Mouse (Mus musculus): ENCODE results near the gene Gfer.

The Gfer gene

DNA sequence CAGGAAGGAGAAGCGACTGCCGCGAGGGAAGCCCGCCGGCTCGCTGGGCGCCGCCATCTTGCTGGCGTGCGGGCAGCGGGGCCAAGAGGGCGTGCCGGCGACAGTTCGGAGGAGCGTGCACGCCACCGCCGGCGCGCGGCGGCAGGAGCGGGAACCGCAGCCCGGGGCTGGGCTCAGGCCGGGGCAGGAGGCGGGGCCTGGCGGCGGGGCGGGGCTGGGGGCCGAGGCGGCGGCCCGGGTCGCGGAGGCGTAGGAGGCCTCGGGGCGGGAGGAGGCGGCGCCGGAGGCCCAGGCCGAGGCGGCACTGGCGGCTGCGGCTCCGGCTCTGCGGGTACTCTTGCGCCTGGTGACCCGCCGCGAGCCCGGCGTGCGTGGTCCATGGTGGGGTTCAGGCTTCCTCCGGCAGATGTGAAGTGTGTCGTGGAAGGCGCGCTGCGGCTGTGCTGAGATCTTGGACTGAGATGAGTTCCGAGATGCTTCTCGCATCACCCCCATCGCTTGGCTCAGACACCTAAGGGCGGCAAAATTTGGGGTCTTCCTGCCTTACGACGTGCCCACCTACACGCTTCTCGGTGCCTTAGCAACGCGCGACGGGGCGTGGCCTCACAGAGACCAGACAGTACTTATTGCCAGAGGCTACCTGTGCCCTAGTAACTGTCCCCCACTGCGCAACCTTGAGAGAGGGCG is at the start of gene Gfer, which contains the start of gene Noxo1:
Gene Gfer, minus strand, starts transcription at position 146 of the 687 bp plus-strand sequence.
Gene Noxo1, plus strand, starts transcription at position 224 of the 687 bp plus-strand sequence.
- DNase-seq (ENCODE audit: low read depth, low spot score) = peak; percentile 80

DNA sequence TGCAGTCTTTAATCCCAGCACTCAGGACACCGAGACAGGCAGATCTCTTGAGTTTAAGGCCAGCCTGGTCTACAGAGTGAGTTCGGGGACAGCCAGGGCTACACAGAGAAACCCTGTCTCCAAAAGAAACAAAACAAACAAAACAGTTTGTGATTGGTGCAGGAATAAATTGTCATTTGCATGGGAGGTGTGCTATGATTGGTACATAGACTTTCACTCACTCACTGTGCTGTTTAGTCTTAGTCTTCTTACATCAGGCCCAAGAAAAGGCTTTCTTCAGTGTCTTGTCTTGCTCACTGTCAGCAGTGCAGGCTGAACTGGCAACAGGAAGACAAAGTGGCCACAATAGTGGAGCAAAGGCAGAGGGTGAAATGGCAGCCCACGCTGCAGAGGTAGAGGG is 48.4 kb upstream of the Gfer start:
- no peak for DNase-seq (ENCODE audit: low read depth, low spot score)

DNA sequence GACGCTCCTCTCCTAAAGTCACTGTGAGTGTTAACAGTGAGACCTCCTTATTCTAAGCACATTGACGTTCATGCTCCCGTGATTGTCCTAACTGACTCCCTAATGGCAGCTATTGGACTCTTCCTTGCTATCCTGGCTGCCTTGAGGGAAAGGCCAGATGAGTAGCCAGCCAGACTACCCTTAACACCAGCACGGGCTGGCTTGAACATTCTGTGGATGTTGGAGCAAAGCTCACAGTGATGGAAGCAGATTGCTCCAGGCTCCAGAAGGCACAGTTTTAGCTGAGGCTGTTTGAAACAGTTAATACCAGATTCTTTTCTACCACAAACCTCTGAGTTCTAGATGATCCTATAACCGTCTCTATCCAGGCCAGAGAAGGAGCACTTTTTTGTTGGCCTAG is 47.9 kb upstream of the Gfer start:
- DNase-seq (ENCODE audit: low read depth, low spot score) = no peak

DNA sequence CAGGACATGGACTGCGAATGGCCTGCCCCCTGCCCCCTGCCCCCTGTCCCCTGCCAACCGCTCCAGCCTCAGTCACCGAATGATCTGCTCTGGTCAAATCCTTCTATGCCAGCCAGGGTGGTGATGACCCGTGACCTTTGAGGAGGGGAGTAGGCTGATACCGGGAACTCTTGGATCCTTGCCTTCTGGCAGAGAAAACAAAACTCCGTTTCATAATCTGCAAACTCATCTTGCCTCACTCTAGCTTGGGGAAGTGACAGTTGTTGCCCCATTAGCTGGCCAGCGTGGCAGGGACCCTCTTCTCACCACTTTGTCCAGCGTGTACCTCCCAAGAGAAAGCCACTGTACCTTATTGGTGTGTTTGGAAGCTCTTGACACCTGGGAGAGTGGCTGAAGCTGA is 46.4 kb upstream of the Gfer start:
- DNase-seq (ENCODE audit: low read depth, low spot score) = no peak

DNA sequence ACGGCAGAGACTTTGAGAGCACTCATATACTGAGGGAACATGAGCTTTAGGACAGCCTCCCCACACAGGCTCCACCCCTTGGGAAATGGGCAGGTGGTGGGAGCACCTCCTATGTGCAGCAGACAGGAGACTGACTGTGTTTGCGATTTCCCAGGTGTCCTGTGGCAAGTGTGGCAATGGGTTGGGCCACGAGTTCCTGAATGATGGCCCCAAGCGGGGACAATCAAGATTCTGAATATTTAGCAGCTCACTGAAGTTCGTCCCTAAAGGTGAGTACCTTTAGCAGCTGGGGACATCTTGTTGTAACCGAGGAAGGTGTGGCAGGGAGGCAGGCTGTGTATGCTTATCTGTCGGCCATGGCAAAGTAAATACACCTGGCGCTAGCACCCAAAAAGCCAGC is 44.0 kb upstream of the Gfer start:
- DNase-seq (ENCODE audit: low read depth, low spot score) = no peak

DNA sequence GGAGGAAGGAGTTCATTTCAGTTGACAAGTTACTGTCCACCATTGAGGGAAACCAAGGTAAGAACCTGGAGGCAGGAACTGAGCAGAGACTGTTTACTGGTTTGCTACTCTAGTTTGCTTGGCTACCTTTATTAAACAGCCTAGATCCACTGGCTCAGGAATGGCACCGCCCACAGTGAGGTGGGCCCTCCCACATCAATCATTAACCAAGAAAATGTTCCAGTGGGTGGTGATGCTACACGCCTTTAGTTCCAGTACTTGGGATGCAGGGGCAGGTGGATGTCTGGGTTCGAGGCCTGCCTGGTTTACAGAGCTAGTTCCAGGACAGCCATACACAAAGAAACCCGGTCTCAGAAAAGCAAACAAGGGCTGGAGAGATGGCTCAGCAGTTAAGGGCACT is 42.3 kb upstream of the Gfer start:
- DNase-seq (ENCODE audit: low read depth, low spot score) = no peak

DNA sequence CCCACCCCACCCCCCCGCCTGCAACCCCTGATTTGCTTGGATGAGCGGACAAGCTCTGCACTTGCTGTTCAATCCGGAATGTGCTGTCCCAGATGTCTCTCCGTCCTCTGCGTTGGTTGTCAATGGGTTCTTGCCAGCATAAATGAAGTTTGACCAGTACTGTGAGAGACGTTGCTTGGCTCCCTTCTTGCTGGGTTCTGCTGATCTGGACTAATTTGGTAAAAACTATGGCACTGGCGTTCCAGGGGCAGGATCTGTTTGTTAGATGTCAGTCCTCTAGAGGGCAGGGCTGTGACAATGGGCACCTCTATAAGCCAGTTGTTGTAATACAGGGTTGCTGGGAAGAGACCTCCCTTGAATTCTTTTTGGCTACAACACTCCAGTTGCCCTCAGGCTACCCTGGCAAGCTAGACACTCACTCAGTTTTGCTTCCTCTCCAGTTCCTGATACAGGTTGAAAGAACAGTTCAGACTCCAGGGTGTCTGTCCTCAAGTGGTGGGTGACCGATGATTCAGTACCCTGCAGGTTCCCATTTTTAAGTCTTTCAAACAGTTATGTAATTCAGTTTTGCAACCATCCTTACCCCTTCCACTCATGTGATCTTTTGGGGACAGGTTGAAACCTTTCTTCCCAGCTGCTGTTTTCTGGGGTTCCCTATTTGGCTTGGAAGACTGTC is 41.3 kb upstream of the Gfer start:
- DNase-seq (ENCODE audit: low read depth, low spot score) = no peak

DNA sequence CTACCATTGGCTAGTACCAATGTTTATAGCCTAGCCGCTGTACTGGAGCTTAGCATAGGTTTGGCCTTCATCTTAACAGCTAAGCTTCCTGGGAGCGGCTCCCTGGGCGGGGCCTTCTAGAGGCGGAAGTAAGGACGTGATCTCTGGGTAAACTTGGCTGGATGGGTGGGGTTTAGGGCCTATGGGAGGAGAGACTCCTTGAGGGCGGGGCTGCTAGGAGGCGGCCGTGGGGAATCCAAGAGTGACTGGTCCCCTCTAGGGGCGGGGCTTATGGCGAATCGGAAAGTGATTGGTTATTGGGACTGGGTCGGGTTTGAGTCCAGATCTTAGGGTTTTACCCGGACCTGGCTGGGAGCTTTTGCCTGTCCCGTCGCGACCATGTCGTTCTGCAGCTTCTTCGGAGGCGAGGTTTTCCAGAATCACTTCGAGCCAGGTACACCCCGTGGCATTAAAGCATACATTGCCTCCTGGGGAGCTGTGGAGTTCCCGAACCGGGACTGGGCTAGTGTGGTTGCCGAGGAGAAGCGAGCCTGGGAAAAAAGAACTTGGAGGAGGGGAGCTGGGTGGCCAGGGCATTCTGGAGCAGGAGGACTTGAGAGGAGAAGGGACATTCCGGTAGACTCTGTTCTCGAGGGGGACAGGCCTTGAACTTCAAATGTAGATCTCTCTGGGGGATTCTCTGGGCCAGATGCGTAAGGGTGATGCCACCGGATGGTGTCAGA is 40.5 kb upstream of the Gfer start, which contains the start of gene Msrb1:
Gene Msrb1, plus strand, starts transcription at position 313 of the 722 bp plus-strand sequence.
- peak; percentile 92 for DNase-seq (ENCODE audit: low read depth, low spot score)

DNA sequence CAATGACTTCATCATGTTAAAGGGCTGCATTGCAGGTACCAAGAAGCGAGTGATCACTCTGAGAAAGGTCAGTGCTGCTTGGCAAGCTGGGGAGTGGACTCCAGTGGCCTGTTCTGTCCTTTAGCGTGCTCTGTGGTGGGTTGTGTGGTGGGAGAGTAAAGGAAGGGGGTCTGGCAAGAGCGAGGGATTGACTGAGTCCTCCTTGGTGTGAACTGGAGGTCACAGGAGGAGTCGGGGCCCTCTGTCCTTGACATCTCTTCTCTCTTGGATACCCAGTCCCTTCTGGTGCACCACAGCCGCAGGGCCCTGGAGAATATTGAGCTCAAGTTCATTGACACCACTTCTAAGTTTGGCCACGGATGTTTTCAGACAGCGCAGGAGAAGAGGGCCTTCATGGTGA is 39.5 kb upstream of the Gfer start:
- DNase-seq (ENCODE audit: low read depth, low spot score) = no peak

DNA sequence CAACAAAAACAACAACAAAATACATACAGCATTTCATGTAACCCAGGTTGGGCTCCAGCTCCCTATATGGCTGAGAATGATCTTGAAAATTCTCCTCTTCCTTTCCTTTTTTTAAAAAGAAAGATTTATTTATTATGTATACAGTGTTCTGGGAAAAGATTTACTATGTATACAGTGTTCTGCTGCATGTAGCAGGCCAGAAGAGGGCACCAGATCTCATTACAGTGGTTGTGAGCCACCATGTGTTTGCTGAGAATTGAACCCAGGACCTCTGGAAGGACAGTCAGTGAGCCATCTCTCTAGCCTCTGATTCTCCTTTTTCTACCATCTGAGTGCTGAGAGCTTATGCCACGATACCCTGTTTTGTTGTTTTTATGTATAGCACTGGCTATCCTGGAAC is 38.6 kb upstream of the Gfer start:
- no peak for DNase-seq (ENCODE audit: low read depth, low spot score)

DNA sequence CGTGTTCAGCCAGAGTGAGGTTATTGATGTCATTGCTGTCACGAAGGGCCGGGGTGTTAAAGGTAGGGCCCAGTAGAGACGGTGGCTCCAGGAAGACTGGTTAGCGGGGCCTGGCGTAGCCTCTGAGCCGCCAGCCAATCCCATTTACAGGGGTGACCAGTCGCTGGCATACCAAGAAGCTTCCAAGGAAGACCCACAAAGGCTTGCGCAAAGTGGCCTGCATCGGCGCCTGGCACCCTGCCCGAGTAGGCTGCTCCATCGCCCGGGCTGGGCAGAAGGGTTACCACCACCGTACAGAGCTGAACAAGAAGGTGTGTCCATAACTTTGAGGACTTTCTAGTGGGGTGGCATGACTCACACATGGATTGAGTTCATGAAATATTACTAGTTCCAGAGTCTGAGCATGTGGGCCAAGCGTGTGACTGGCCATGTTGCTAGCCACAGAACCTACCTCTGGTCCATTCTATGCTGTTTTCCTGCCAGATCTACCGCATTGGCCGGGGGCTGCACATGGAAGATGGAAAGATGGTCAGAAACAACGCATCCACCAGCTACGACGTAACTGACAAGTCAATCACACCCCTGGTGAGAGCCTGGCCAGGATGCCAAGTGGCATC is 37.6 kb upstream of the Gfer start:
- no peak for DNase-seq (ENCODE audit: low read depth, low spot score)

DNA sequence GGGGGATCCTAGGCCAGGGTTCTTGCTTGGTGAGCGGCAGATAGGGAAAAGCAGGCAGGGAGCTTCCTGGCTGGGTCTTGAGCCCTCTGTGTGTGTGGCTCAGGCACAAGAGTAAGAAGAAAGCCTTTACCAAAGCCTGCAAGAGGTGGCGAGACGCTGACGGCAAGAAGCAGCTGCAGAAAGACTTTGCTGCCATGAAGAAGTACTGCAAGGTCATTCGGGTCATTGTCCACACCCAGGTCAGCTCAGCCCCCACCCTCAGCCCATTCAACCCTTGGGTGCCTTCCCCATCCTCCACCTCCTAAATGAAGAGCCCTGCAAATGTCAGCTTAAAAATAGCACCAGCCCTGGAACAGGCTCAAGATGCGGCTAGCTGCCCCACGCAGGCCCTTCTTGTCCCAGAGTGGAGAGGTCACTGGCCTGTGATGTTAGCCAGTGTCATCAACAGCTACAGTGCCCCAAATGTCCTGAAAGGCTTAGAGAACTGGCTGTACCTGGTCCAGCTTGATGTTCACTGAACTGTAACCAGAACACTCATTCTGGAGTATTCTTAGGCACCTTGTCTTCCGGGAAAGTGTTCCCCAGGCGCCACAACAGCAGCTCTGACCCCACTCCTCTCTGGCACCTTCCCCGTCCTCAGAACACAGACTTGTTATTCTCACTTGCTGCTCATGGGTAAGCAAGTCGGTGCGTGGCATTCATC is 36.4 kb upstream of the Gfer start:
- DNase-seq (ENCODE audit: low read depth, low spot score) = no peak

DNA sequence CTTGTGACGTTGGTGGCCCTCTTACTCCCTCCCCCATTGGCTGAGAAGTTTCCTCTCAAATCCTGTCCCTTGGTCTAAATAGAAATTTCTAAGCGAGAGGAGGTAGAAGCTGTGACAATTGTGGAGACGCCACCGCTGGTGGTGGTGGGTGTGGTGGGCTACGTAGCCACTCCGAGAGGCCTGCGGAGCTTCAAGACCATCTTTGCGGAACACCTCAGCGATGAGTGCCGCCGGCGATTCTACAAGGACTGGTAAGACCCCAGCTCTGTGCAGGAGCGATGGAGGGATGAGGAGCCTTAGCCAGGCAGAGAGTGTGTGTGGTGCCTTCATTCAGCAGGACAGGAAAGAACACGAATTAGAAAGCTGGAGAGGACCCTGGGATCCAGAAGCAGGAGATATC is 34.8 kb upstream of the Gfer start:
- no peak for DNase-seq (ENCODE audit: low read depth, low spot score)

DNA sequence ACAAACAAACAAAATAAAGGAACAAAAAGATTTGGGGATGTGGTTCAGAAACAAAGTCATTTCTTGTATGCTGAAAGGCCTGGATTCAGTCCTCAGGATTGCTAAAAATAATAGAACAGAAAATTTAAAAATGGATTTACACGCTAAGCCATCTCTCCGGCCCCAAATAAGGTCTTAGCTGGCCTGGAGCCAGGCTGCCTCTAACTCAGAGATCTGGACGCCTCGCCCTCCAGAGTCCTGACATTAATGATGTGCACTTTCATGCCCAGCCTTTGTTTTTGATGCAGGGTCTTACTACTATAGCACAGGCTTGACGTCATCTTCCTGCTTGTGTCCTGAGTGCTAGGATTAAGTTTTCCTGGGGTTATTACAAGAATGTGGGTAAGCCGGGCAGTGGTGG is 33.1 kb upstream of the Gfer start:
- DNase-seq (ENCODE audit: low read depth, low spot score) = no peak

DNA sequence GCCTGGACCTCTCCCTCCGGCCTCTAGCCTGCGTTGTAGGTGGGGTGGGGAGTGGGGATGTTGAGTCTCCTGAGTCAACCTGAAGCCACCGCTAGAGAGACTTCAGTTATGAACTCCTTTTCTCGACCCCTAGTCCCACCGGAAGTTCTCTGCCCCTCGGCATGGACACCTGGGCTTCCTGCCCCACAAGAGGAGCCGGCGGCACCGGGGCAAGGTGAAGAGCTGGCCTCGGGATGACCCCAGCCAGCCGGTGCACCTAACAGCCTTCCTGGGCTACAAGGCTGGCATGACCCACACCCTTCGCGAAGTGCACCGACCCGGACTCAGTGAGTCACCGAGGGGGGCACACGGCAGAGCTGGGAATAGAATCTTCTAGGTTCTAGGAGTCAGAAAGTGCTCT is 32.2 kb upstream of the Gfer start:
- no peak for DNase-seq (ENCODE audit: low read depth, low spot score)

DNA sequence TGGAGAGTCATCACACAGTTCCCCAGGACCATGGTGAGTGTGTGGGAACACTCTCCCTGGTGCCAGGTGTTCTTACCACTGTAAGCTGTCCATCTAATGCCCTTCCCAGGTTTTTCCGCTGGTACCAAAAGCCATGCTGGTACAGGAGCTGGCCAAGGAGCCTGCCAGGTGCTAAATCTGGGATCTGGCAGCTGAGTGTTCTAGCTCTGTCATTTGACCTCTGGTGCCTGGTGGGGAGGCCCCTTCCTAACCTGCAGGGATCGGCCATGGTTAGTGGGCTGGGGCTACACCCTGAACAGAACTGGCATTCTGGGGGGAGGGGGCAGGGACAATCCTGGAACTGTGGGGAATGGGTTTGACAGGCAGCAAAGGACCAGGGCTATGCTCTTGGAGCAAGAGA is 31.7 kb upstream of the Gfer start, which contains the start of gene Rpl3l:
Gene Rpl3l, plus strand, starts transcription at position 203 of the 400 bp plus-strand sequence.
- DNase-seq (ENCODE audit: low read depth, low spot score) = no peak

DNA sequence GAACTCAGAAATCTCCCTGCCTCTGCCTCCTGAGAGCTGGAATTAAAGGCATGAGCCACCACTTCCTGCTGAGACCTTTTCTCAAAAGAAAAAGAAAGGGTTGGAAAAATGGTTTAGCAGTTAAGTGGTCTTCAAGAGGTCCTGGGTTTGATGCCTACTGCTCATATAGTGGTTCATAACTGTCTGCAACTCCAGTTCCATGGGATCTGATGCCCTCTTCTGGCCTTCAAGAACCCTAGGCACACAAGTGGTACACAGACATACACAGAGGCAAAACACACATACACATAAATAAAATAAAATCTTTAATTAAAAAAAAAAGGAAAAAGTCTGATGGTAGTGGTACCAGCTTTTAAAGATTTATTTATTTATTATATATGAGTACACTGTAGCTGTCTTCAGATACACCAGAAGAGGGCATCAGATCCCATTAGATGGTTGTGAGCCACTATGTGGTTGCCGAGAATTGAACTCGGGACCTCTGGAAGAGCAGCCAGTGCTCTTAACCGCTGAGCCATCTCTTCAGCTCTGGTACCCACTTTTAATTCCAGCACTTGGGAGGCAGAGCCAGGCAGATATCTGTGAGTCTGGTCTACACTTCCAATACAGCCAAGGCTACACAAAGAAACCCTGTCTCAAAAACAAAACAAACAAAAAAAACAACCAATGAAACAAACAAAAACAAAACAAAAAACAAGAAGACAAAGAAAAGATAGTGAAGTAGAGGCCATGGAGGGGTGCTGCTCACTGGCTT is 29.9 kb upstream of the Gfer start:
- no peak for DNase-seq (ENCODE audit: low read depth, low spot score)

DNA sequence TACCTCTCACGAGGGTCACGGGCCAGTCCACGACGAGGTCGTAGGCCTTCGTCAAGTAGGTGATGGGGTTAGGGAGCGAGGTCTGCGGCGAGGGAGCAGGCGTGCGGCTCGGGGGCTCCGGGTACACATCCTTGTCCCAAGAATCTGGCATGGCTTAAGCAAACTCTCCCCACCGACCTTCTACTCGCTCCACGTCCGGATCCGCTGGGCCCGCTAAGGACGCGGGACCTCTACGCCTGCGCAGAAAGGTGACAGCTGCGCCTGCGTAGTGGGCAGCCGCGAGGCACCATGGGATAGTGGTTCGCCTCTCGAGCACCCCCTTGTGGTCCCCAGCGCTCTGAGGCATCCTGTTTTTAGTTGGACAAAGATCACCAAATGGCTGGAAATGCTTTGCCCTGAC is 28.2 kb upstream of the Gfer start, which contains the start of gene Ndufb10:
Gene Ndufb10, minus strand, starts transcription at position 295 of the 400 bp plus-strand sequence.
- DNase-seq (ENCODE audit: low read depth, low spot score) = peak; percentile 92

DNA sequence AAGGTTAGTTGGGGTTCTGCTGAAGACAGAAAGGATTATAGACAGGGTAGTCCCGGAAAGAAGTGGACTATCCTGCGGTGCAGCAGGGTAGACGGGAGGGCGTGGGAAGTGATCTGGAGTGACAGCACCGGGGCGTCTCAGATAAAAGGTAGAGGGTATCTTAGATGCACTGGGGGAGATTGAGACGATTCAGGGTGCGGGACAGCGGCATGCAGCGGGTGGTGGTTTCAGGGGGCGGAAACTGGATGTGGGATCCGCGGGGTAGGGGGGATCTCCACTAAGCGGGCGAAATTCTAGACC is 27.9 kb upstream of the Gfer start:
- DNase-seq (ENCODE audit: low read depth, low spot score) = no peak

DNA sequence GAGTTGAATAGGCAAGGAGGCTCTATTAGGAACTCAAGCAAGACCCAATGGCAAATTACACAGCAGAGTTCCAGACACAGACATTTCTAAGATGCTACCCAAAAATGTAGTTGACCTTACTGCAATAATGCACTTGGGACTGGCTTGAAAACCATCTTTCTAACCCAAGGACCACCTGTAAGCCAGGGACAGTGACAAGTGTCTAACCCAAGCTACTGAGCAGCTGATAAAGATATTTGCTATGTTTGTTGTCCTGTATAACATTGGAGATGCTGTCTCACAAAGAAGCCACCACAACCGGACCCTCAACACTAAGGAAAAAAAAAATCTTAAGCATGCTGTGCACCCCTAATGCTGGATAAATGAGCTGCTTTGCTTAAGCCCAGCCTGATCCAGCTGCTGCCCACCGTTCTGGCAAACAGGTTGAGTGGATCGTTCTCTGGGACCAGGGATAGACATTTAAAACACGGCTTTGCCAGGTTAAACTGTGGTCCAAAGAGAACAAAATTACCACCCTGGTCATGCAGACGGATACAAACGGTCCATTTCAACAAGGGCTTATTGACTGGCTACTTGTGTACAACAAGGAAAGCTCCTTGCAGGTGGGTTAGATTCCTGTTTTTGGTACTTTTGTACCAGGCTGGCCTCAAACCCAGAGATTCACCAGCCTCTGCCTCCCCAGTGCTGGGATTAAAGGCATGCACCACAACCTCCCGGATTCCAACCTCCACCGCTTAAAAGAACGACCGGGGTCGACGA is 27.3 kb upstream of the Gfer start:
- DNase-seq (ENCODE audit: low read depth, low spot score) = no peak
